Mouse (Mus musculus): ENCODE results near the gene Lmbrd1.
"Not testable (repeated sequence)": the region's sequence is repeated elsewhere in the genome, so short reads cannot be mapped to it uniquely, and the experiment has no call there.

The Lmbrd1 gene

GRCm38 (mm10) chr1:24678205-24678917, at the start of gene Lmbrd1:
Lmbrd1 (plus strand) TSS chr1:24678630.
- DNase-seq (ENCODE audit: extremely low read depth, low read depth), result peak; percentile 69

GRCm38 (mm10) chr1:24633553-24634132, 44.8 kb upstream of the Lmbrd1 start:
- no peak for DNase-seq (ENCODE audit: extremely low read depth, low read depth)

GRCm38 (mm10) chr1:24650100-24650499, 28.3 kb upstream of the Lmbrd1 start:
- DNase-seq (ENCODE audit: extremely low read depth, low read depth), result no peak

GRCm38 (mm10) chr1:24659914-24660313, 18.5 kb upstream of the Lmbrd1 start:
- no peak for DNase-seq (ENCODE audit: extremely low read depth, low read depth)

- DNase-seq (ENCODE audit: extremely low read depth, low read depth), result not testable (repeated sequence)
Observed at GRCm38 (mm10) chr1:24660662-24661061, 17.8 kb upstream of the Lmbrd1 start.

- DNase-seq (ENCODE audit: extremely low read depth, low read depth), result no peak
Observed at GRCm38 (mm10) chr1:24661551-24661950, 16.9 kb upstream of the Lmbrd1 start.

- no peak for DNase-seq (ENCODE audit: extremely low read depth, low read depth)
Observed at GRCm38 (mm10) chr1:24664158-24664557, 14.3 kb upstream of the Lmbrd1 start.

- no peak for DNase-seq (ENCODE audit: extremely low read depth, low read depth)
Observed at GRCm38 (mm10) chr1:24673231-24673630, 5.2 kb upstream of the Lmbrd1 start.

- DNase-seq (ENCODE audit: extremely low read depth, low read depth), result no peak
Observed at GRCm38 (mm10) chr1:24677706-24678105, 724 bp upstream of the Lmbrd1 start.

GRCm38 (mm10) chr1:24679071-24679470, 641 bp downstream of the Lmbrd1 start:
- DNase-seq (ENCODE audit: extremely low read depth, low read depth), result no peak

- no peak for DNase-seq (ENCODE audit: extremely low read depth, low read depth)
Observed at GRCm38 (mm10) chr1:24680991-24681390, 2.6 kb downstream of the Lmbrd1 start.

GRCm38 (mm10) chr1:24681946-24682345, 3.5 kb downstream of the Lmbrd1 start:
- DNase-seq (ENCODE audit: extremely low read depth, low read depth), result no peak

GRCm38 (mm10) chr1:24683947-24684346, 5.5 kb downstream of the Lmbrd1 start:
- DNase-seq (ENCODE audit: extremely low read depth, low read depth), result no peak

- DNase-seq (ENCODE audit: extremely low read depth, low read depth), result no peak
Observed at GRCm38 (mm10) chr1:24685606-24686005, 7.2 kb downstream of the Lmbrd1 start.

GRCm38 (mm10) chr1:24686235-24687021, 8.0 kb downstream of the Lmbrd1 start:
- no peak for DNase-seq (ENCODE audit: extremely low read depth, low read depth)

GRCm38 (mm10) chr1:24697677-24698076, 19.2 kb downstream of the Lmbrd1 start:
- DNase-seq (ENCODE audit: extremely low read depth, low read depth), result no peak

GRCm38 (mm10) chr1:24698146-24698880, 19.9 kb downstream of the Lmbrd1 start:
- no peak for DNase-seq (ENCODE audit: extremely low read depth, low read depth)

- no peak for DNase-seq (ENCODE audit: extremely low read depth, low read depth)
Observed at GRCm38 (mm10) chr1:24699320-24699719, 20.9 kb downstream of the Lmbrd1 start.

- DNase-seq (ENCODE audit: extremely low read depth, low read depth), result no peak
Observed at GRCm38 (mm10) chr1:24700241-24700640, 21.8 kb downstream of the Lmbrd1 start.

- no peak for DNase-seq (ENCODE audit: extremely low read depth, low read depth)
Observed at GRCm38 (mm10) chr1:24703821-24704220, 25.4 kb downstream of the Lmbrd1 start.

- DNase-seq (ENCODE audit: extremely low read depth, low read depth), result no peak
Observed at GRCm38 (mm10) chr1:24716301-24716700, 37.9 kb downstream of the Lmbrd1 start.

- DNase-seq (ENCODE audit: extremely low read depth, low read depth), result no peak
Observed at GRCm38 (mm10) chr1:24719621-24720020, 41.2 kb downstream of the Lmbrd1 start.
